Mouse (Mus musculus) embryonic fibroblast, embryonic 13.5 days (primary cell): Measurements from ENCODE around the gene Tcf7l2.

Experiments
- CTCF ChIP-seq: IDR thresholded peaks from 2 replicates; pipeline ENCODE4 v1.5.1; 2011; ENCODE audit warnings: mild to moderate bottlenecking, control low read depth, low read length, moderate library complexity, borderline replicate concordance; ENCODE audit not compliant: insufficient read depth
- POLR2A ChIP-seq: IDR thresholded peaks from 2 replicates; pipeline ENCODE4 v1.6.1; 2011; ENCODE audit warnings: low read depth, mild to moderate bottlenecking, control low read depth, low read length, moderate library complexity

DNA sequence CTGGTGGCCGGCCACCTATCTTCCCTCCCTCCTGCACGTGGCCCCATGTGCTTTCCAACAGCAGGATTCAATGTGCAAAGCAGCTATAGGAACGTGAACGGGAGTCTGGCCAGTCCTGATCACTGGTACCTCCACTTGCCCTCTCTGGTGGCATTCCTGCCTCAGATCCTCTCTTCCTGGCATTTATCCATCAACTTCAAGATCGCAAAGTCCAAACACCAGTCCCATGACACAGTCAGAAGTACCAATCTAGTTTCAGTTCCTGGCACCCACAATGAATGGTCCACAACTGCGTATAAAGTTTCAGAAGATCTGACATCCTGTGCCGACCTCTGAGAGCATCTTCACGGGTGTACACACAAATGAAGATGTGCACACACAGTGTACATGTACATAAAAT, 38.9 kb upstream of the Tcf7l2 start:
- TF ChIP-seq CTCF = no peak
- TF ChIP-seq POLR2A = no peak
